Mouse (Mus musculus) liver, adult 2 months (tissue): ENCODE measurements at regions not wholly inside any gene's neighbourhood (a gene's known extent, or its start where the extent isn't known, plus 50 kb on each side); places are given as distances from the start of the nearest gene placed in this dataset.

Source experiments
- CTCF ChIP-seq: fragments of 200-500 bp; IDR thresholded peaks from 2 replicates; pipeline ENCODE4 v1.5.1; 2011; ENCODE audit warnings: low read depth, low read length, control low read depth
- POLR2A ChIP-seq: fragments of 200-500 bp; IDR thresholded peaks from 2 replicates; pipeline ENCODE4 v1.6.1; 2011; ENCODE audit warnings: low read length, control low read depth; ENCODE audit not compliant: insufficient read depth; ENCODE audit errors: extremely low read depth

DNA sequence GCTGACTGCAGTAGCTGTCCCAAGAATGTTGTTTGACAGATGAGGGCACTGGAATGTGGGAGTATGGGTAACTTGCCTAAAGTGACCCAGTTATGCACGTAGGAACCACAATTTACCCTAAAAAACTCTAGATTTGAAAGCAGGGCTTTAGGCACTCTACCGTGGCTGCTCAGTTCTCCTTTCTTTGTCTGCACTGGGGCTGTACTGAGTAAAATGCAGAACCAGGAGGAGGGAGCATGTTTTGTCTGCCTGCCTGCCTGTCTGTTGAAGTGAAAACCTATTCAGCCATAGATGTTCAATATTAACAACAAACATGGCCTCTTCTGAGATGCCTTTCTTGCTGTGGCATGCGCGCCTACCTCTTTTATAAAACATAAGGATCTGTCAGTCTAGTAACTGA, 77.5 kb downstream of the Csl start:
- TF ChIP-seq CTCF (no peak), POLR2A (no peak)
